Mouse (Mus musculus): ENCODE data around the gene 1700019N19Rik.
A peak's percentile ranks its signal among the peaks of the same experiment; 100 is the strongest.

1700019N19Rik gene

DNA sequence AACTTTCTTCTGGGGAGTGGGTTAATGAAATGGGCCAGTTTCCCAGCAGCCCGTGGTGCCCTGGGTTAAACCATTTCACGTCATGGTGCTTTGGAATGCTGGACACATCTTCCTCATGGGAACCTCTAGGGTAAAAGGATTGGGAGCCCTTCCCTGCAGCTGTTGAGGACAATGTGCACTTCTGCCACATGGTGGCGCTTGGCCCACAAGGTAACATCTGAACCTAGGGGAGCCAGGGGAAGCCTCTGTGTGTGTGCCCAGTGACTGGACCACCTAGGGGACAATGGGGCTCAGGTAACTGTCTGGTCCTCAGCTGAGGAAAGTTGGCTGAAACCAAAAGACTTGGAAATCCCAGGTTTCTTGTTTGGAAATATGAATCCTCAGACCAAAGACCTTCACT is 12.1 kb upstream of the 1700019N19Rik start:
- peak; percentile 49 for DNase-seq (ENCODE audit: low read depth, low spot score)

- no peak for DNase-seq (ENCODE audit: low read depth, low spot score)
Measured at GRCm38 (mm10) chr19:58805191-58805779, 11.0 kb upstream of the 1700019N19Rik start.

GRCm38 (mm10) chr19:58795114-58795669 is 931 bp upstream of the 1700019N19Rik start:
- DNase-seq (ENCODE audit: low read depth, low spot score), result no peak

- DNase-seq (ENCODE audit: low read depth, low spot score), result no peak
Measured at GRCm38 (mm10) chr19:58789194-58789593, 5.1 kb downstream of the 1700019N19Rik start.

DNA sequence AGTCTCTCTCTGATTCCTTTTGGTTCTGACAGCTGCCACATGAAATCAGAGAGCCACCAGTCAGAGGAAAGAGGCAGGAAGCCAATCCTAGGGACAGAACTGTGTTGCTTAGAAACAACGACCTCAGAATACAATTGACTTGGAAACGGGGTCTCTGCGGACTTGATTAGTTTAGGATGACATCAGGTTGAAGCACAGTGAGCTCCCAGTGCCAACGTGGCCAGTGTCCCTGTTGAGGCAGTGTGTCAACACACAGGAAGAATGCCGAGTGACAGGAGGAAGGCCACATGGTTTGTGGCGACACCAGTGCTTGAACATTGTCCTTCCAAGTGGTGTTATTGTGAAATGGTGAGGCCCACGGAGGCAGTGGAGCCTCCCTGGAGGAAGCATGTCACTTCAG is 10.3 kb downstream of the 1700019N19Rik start:
- no peak for DNase-seq (ENCODE audit: low read depth, low spot score)

GRCm38 (mm10) chr19:58781566-58781965 is 12.7 kb downstream of the 1700019N19Rik start:
- no peak for DNase-seq (ENCODE audit: low read depth, low spot score)

DNA sequence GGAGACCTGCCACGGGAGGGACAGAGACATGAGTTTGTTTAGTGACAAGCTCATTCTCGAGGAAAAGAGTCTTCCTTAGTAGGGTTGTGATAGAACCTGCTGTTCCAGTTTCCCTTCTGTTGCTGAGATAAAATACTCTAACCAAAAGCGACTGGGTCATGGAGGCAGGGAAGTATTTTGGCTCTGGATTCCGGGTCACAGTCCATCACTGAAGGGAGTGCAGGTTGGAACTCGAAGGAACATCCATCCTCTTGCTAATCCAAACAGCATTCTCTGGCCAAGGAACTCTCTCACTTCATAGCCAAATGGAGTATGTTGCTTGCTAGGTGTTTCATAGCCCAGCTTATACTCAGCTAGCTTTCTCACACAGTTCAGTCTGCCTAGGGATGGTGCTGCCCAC is 17.8 kb downstream of the 1700019N19Rik start:
- no peak for DNase-seq (ENCODE audit: low read depth, low spot score)

GRCm38 (mm10) chr19:58767329-58767728 is 26.9 kb downstream of the 1700019N19Rik start:
- DNase-seq (ENCODE audit: low read depth, low spot score), result no peak

GRCm38 (mm10) chr19:58762848-58763541 is 31.3 kb downstream of the 1700019N19Rik start:
- peak; percentile 13 for DNase-seq (ENCODE audit: low read depth, low spot score)

- no peak for DNase-seq (ENCODE audit: low read depth, low spot score)
Measured at GRCm38 (mm10) chr19:58762316-58762715, 31.9 kb downstream of the 1700019N19Rik start.

DNA sequence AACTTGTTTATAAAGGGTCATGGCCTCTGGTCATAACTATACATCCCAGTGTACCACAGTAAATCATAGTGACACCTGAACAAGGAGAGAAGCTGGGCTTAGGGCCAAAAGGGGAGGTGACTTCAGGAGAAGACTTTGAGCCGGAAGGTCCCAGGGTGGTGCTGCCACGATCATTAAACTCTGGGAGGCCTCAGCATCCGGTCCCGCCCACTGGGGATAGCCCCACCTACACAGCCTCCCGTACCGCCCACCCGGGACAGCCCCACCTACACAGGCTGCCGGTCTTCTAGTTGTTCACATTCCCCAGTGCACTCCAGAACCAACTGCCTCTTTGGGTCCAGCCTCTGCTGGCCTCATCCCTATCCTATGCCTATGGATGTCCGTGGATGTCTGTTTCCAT is 34.8 kb downstream of the 1700019N19Rik start, which contains the start of gene Pnliprp2:
Gene Pnliprp2 (plus strand): TSS at position 297 of the 400 bp plus-strand sequence.
- no peak for DNase-seq (ENCODE audit: low read depth, low spot score)

DNA sequence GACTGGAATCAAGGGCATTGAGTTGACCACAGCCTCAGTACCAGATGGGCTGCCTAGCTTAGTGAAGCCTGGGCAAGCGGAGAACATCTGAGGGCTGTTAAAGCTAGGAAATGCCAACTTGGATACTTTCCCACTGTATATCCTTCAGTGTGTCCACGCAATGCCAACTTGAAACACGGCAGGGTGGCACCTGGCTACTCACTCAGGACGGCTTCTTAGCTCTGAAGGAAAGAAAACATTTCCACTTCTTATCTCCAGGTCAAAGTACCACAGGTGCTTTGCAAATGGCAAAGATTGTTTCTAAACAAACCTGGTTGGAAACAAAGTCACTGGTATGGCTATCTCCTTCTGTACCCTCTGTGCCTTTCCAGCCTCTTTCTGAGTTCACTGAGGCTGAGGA is 35.4 kb downstream of the 1700019N19Rik start:
- no peak for DNase-seq (ENCODE audit: low read depth, low spot score)

DNA sequence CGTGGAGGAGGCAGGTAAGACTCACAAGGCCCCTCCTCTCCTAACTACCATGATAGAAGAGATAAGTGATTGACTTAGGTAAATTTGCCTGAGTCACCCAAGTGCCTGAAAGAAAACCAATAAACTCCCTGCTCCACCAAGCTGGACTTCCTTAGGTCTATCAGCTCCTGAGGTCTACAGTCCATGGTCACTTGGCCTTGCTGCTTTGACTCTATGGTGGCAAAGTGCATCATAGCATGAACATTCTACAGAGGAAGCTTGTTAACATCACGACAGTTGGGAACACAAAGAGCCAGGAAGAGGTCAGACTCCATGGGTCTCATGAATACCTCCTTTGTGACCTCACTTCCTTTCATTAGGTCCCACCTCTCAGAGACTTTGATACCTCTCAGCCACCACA is 42.8 kb downstream of the 1700019N19Rik start:
- no peak for DNase-seq (ENCODE audit: low read depth, low spot score)

- no peak for DNase-seq (ENCODE audit: low read depth, low spot score)
Measured at GRCm38 (mm10) chr19:58750822-58751221, 43.4 kb downstream of the 1700019N19Rik start.

DNA sequence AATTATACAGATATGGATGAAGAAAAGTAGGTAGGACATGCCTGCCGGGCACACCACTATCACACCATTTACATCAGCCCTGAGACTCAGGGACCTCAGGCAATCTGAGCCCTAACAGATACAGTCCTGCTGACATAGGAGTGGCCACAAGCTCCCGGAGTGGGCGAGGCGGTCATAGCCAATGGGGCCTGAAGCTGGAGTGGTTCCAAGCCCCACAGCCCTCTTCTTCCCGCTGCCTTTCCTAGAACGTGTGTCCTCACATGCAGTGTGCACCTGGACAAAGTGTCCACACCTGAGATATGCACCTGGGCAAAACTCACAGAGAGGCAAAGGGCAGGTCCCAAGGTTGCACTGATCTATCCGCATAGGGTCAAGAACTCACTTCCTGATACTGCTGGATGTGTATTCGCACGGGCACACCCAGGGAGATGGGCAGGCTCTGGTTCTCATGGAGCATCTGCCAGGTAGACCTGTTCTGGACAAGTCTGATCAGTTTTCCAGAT is 46.7 kb downstream of the 1700019N19Rik start:
- no peak for DNase-seq (ENCODE audit: low read depth, low spot score)

DNA sequence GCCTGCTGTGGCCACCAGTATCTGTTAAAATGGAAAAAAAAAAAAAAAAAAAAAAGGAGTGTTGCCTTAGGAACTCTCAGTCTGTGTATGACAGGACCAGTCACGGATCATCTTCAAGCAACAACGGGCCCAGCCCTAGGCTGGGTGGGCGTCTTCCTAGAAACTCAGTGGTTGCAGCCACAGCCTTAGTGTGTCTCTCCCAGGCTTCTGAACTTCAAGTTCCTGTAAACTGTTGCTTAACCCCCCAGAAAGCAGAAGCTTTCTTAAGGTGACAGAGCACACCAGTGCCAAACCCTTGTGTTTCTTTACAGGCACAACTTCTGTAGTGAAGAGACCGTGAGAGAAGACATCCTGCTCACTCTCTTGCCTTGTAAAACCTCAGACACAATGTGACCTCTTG is 50.5 kb downstream of the 1700019N19Rik start:
- DNase-seq (ENCODE audit: low read depth, low spot score), result no peak

DNA sequence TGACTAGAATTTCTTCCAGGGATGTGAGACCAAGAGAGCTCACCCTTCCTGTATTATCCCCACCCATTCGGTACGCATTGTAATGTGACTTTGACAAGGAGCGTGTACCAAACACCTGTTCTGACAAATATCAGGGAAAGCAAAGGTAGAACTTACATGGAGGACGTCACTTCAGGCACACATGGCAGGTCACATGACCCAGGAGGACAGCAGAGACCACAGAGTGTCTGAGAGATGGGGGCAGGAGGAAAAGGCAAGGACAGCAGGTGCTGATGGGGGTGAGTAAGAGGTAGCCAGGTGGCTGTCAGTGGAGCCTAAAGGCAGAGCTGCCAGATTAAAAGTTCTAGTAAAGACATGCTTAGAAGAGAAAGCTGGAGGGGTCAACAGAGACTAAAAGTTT is 51.5 kb downstream of the 1700019N19Rik start:
- DNase-seq (ENCODE audit: low read depth, low spot score), result no peak

DNA sequence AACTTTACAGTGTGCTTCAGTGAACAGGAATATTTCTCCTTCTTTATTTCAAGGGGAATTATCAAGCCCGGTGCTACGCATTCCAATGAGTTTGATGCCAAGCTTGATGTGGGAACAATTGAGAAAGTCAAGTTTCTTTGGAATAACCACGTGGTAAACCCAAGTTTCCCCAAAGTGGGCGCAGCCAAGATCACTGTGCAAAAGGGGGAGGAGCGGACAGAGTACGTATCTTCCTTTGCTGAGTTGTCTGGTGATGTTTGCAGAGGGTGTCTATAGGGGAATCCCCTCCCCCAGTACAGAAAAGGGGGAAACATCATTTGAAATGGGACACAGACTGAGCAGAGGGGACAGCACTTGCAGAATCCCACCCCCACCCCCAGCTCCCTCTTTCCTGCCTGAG is 53.2 kb downstream of the 1700019N19Rik start:
- no peak for DNase-seq (ENCODE audit: low read depth, low spot score)

DNA sequence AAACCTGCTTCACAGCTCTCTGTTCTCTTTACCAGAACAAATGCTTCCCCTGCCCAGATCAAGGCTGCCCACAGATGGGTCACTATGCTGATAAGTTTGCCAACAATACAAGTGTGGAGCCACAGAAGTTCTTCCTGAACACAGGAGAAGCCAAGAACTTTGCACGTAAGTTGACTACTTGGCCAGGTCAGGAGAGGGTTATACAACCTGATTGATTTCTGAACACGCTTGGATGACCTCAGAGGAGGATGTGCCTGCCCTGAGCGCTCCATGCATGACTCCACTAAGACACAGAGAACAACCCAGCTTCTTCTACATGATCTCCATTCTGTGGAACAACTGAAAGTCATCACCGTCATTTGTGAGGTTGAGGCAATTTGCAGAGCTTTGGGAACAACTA is 56.1 kb downstream of the 1700019N19Rik start:
- no peak for DNase-seq (ENCODE audit: low read depth, low spot score)
